Mouse (Mus musculus) cerebellum, postnatal 4 days (tissue): ENCODE data around the gene Clec12b.

Experiments used
- DNase-seq, 2 experiments: peaks; one replicate each; pipeline ENCODE4 v3.0.0; 2022; ENCODE audit warnings: low spot score in 2 of 2, mixed read lengths in 1 of 2

Gene Clec12b

DNA sequence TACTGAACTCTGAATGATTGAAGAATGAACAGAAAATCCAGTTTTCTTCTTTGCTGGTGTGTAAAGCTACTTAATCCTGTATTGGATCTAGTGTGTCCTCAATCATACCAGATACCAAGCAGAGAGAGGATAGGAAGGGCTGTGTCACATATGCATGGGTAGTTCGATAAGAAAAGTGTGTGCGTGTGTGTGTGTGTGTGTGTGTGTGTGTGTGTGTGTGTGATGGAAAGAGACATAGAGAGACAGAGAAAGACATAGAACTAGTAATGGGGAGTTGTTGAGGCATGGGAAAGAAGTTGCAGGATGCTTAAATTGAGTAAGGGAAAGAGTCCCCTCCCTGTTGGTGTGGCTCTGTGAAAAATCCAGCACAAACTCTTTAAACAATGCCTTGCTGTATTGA lies at the start of gene Clec12b:
Clec12b (minus strand) TSS at position 101 of the 400 bp plus-strand sequence.
- DNase-seq, result no peak

GRCm38 (mm10) chr6:129434239-129434638 lies 48.6 kb upstream of the Clec12b start:
- no peak for DNase-seq

DNA sequence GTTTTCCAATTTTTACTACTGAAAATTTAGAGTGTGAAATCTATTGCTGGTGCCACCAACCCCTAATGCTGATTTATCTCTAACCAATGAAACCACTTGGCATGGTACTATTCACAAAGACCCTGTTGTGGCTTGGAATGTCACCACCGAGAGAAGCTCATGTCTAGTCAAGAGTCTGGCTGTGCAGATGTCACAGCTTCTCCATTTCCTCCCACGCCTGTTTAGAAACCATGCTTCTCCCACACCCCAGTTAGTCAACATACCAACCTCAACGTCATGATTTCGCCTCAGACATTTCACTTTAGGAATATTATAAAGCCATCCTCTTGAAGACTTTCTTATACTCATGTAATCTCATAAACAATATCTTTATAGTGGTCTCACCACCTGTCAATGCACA lies 41.6 kb upstream of the Clec12b start:
- DNase-seq, result no peak

DNA sequence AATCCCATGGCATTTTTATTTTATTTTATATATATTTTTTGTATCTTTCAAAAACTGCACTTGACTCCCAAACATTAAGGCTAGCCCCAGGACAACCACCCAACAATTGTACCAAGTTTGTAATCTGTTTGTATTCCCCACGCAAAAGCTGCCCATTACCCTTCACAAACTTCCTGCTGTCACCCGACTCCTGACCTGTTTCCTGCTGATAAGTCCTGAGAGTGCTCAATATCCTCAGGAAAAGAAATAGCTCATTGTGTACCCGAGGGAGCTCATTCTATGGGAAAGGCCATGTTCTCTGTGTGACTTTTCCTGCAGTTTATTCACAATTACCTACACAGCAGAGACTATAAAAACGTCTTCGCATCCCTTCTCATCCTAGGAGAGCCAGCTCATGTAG lies 40.1 kb upstream of the Clec12b start:
- DNase-seq, result no peak

GRCm38 (mm10) chr6:129425217-129425616 lies 39.5 kb upstream of the Clec12b start:
- DNase-seq, result no peak

GRCm38 (mm10) chr6:129423734-129424072 lies 38.0 kb upstream of the Clec12b start:
- DNase-seq, result peak; percentile 48 to 86

DNA sequence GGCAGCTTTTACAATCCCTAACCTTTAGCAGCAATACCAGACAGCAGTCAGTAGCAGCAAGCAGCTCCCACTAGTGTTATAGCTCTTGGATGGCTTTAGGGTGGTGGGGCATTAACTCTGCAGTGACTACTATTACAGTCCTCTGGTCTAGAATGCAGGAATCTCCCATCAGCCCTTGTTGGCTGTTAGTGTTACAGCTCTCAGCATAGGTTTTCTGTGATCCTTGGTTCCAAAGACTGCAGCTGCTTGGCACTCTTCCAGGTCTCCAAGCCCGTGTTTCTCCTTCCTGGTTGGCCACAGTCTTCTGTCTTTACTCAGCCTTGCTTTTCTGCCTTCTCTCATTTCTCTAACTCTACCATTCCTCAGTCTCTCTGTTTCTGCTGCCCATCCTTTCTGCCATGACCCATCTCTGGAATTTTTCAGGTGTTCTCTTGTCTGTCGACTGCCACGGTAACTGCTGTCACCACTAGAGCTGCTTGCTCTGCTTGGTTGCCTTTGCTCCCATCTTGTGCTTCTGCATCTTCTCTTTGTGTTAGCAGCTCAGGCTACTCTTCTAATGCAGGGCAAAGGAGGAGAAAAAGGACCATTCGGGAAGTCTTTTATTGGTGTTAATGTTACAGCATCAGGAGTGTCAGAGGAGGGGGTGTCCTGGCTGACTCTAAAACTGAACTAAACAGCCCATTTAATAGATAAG lies 37.5 kb upstream of the Clec12b start:
- peak in 1 of 2 experiments; percentile 6 for DNase-seq

GRCm38 (mm10) chr6:129422311-129422710 lies 36.6 kb upstream of the Clec12b start:
- no peak for DNase-seq

- DNase-seq, result no peak
These were observed 28.5 kb upstream of the Clec12b start for GRCm38 (mm10) chr6:129414177-129414576.

- DNase-seq, result no peak
These were observed 22.9 kb upstream of the Clec12b start, which contains the start of gene Clec9a for GRCm38 (mm10) chr6:129408562-129408961. TSS of gene Clec9a (plus strand) at chr6:129408862.

DNA sequence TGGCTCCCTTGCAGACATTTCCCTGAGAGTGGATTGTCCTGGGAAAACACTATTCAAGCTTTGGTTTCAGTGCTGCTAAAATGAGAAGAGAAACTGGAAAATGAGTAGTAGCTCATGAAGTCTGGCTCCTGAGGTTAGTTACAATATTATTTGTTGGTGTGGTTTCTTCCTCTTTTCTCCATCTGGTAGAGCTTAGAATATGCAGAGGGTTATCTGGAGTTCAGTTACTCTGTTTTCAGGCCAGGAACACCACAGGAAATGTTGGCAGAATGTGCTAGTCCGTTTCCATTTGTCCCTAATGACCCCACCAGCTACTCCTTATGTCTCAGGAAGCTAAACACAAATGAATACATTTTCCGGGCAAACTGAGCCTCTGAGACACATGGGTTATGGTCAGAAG lies 21.6 kb upstream of the Clec12b start:
- DNase-seq, result no peak

DNA sequence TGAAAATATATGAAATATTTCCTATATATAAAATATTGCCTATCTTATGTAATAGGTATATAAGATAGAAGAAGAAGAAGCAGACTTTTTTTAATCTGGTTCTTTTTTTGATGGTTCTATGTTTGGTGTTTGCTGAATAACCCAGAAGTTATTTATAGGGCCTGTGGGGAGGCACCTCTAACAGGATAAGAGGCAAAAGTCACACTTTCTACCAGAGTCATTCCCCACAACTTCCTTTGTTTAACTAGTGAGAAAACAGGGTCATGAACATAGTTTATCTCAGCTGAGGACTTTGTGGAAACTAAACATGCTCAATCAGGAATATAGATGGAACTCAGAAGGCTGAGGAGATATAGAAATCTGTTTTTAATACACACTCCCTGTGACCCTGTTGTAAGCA lies 20.3 kb upstream of the Clec12b start:
- DNase-seq, result no peak

DNA sequence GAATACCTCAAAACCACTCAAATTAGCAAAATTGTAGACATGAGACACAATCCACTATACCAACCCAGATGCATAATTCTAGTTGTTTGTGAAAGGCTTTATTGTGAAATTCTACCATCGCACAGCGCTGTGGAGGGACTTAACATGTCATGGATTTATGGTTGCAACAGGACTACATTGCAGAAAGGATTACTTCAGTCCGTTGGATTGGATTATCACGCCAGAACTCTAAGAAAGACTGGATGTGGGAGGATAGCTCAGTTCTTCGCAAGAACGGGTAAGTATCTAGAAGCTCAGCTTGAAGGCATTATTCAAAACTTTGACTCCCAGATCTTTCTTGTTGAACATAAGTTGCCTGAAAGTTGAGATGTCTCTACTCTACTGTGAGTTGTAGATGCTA lies 17.7 kb upstream of the Clec12b start:
- DNase-seq, result no peak

GRCm38 (mm10) chr6:129402404-129402803 lies 16.7 kb upstream of the Clec12b start:
- DNase-seq, result no peak

- no peak for DNase-seq
These were observed 14.3 kb upstream of the Clec12b start for GRCm38 (mm10) chr6:129399945-129400344.

GRCm38 (mm10) chr6:129396997-129397396 lies 11.3 kb upstream of the Clec12b start, which contains the start of gene Clec1b:
TSS of gene Clec1b (plus strand) at chr6:129397297.
- DNase-seq, result no peak

DNA sequence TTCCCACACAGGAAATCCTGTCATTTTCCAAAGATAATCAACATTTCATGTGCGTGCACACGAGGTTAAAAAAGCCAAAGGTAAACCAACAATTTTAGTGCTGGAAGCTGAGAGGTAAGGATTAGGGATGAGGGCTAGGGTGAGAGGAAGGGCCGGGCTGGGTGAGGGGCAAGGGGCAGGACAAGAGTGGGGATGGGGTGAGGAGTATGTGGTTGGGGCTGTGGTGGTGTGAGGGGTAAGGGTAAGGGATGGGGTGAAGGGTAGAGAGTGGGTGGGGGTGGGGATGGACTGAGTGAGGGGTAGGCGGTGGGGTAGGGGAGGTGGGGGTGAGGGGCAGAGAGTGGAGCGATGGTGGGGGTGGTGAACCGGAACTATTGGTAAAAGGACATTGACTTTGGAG lies 8.1 kb upstream of the Clec12b start:
- DNase-seq, result no peak

GRCm38 (mm10) chr6:129393087-129393720 lies 7.5 kb upstream of the Clec12b start:
- no peak for DNase-seq

DNA sequence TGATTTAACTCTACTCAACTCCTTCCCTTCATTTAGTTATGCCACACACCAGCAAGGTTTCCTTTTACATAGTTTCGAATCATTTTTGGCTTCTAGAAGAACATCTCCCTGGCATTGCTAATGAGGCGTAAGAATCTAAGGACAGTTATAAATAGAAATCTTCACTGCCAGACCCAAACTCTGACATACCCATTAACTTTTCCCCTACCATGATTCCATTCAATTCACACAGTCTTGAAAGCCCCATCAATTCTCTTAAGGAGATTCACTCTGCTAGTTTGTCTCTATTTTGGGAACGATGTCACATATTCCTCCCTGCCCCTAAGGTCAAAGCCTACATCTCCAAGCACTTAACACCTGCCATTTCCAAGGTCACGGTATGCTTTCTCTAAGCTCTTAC lies 674 bp downstream of the Clec12b start:
- no peak for DNase-seq

- DNase-seq, result no peak
These were observed 2.2 kb downstream of the Clec12b start for GRCm38 (mm10) chr6:129383466-129383865.

DNA sequence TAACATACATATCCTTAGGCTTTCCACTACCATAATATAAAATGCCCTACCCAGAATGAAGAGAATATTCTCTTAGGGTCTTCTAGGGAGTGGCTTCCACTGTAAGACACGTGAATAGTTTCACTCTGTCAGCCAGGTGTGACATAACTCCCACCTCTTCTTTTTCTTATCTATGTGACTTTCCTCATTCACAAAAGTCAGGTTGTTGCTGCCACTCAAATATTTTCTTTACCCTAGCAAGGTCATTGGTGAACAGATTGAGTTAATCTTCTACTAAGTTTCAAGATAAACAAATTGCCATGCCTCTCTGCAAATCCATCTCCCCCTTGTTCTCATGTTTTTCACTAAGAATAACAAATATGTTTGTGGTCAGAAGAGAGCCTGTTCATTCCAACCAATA lies 3.9 kb downstream of the Clec12b start:
- DNase-seq, result no peak

DNA sequence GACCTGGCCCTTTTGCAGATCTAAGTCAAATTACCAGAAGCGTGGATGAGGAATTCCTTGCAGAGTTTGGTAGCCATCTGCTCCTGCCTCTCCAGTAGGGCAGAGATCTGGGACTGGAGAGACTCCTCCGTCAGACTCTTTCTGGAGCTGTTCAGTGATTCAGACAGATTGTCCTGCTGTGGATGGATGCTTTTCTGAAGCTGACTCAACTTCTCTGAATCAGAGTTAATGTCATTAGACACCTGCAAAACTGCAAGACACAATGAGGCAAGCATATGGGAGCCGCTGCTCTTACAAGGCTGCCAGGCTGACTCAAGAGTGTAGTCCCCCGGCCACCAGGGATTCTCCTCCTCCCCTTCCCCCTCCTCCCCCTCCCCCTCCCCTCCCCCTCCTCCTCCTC lies 5.2 kb downstream of the Clec12b start:
- no peak for DNase-seq

DNA sequence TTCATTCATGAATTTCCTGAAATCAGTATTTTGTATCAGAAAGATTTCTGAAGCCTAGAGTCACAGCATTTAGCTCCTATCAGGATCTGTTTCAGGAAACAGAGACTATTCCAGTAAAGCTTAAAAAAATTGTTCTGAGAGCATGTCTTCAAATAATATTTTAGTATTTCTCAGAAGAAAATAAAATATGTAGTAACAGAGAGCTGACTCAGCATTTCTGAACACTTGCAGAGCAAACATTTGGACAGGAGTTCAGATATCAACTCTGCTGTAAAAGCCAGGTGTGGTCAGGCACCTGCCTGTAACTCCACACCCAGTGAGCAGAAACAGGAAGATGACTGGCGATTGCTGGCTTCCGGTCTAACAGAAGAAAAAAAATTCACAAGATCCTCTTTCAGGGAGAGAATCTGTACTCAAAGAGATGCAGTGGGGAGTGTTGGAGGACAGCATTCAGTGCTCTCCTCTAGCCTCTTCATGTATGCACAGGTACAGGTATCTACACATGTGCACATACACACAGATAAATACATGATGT lies 10.7 kb downstream of the Clec12b start:
- no peak for DNase-seq
